Comparison of ENCODE assay signal across 9 mouse cellular contexts in genomic region chr1:59795336-59795735, GRCm38 (mm10). TPM values are rescaled to one million over a fixed set of nuclear protein-coding genes. Genes with fewer than 3 reads are reported as not detected.
DNase-seq lines count a peak whose midpoint lies in the region; ATAC-seq and TF ChIP-seq lines count a peak whose summit lies in the region.
"Had no signal": no experiment of that assay in that cellular context is flagged by ENCODE, and none has a peak within 500 bp of the region (broad histone marks: within the 10 kb centered on the region; RNA-seq: fewer than 3 reads in every experiment).

No protein-coding gene starts in this region.

- DNase-seq in cerebellum, adult 9-10 months, result peak; percentile 32
- no peak for DNase-seq in cerebellum, adult 11 months
- DNase-seq in retina, postnatal 1 day, result peak; percentile 34
- no peak for DNase-seq in retina, embryonic 14.5 days (ENCODE audit: low spot score)
- peak; percentile 50 to 57 for DNase-seq in kidney, postnatal 4 days
- DNase-seq in right cerebral cortex, postnatal 36 days (ENCODE audit: low spot score in 2 of 2), result peak; percentile 15 to 23
- DNase-seq in spleen, adult 12 weeks (ENCODE audit: low spot score), result no peak

- no peak overlapping the region for H3K4me3 ChIP-seq in intestine, postnatal 0 days (ENCODE audit: low read depth, low read length)
- H3K4me3 ChIP-seq: lung, embryonic 15.5 days had no signal

- H3K36me3 ChIP-seq in intestine, postnatal 0 days (ENCODE audit: control insufficient read depth, insufficient read depth), result no peaks in the 10 kb centered on the region
- H3K36me3 ChIP-seq: lung, embryonic 15.5 days had no signal

- WGBS in intestine, postnatal 0 days, result 59% methylated on average over 1 of the region's 1 CpGs

- H3K4me1 ChIP-seq in intestine, postnatal 0 days (replicated peaks; ENCODE audit: control insufficient read depth, insufficient read depth, low read length), result no peaks in the 10 kb centered on the region
- H3K4me1 ChIP-seq: lung, embryonic 15.5 days had no signal

- no peak for TF ChIP-seq CTCF in intestine, postnatal 0 days (IDR thresholded peaks at IDR 0.05; ENCODE audit: low read depth)

- H3K9me3 ChIP-seq in intestine, postnatal 0 days (ENCODE audit: control insufficient read depth), result no peaks in the 10 kb centered on the region
- H3K9me3 ChIP-seq: lung, embryonic 15.5 days had no signal

- no peak overlapping the region for H3K9ac ChIP-seq in intestine, postnatal 0 days (ENCODE audit: low read depth, low read length)
- H3K9ac ChIP-seq: lung, embryonic 15.5 days had no signal

- no peaks in the 10 kb centered on the region for H3K27me3 ChIP-seq in intestine, postnatal 0 days (replicated peaks; ENCODE audit: control insufficient read depth, insufficient read depth, low read length)
- H3K27me3 ChIP-seq: lung, embryonic 15.5 days had no signal

- no peak for ATAC-seq in intestine, postnatal 0 days

- no peak overlapping the region for H3K4me2 ChIP-seq in intestine, postnatal 0 days (replicated peaks; ENCODE audit: low read depth)
- H3K4me2 ChIP-seq: lung, embryonic 15.5 days had no signal

- H3K27ac ChIP-seq in intestine, postnatal 0 days (ENCODE audit: low read depth, low read length), result no peak overlapping the region
- H3K27ac ChIP-seq: lung, embryonic 15.5 days had no signal

RNA-seq across cellular contexts. Expression of gene Bmpr2, which starts 32.1 kb away (rescaled TPM):
- 5.9 and 6.4 TPM in 2 replicates for polyA plus RNA-seq in intestine, postnatal 0 days (2015; fragmentation: Nextera tagmentation; extraction: Ambion mirVana)

Comparison
In these comparisons a context has a peak if more than half of its experiments do, and no peak if none do; other contexts are left out.
1. DNase-seq: peak in cerebellum, adult 9-10 months (single experiment), retina, postnatal 1 day (single experiment), kidney, postnatal 4 days (2 of 2) and right cerebral cortex, postnatal 36 days (2 of 2); none in cerebellum, adult 11 months (single experiment), retina, embryonic 14.5 days (single experiment) and spleen, adult 12 weeks (single experiment).